Mouse (Mus musculus) forebrain, embryonic 15.5 days (tissue): ENCODE results near the gene Rbm4b. TPM values are rescaled to one million over a fixed set of nuclear protein-coding genes. Genes with fewer than 3 reads are reported as not detected.
"Not testable (repeated sequence)": the region's sequence is repeated elsewhere in the genome, so short reads cannot be mapped to it uniquely, and the experiment has no call there.

Experiments used
- ATAC-seq: fragments of 200-750 bp; cut with Nextera tagmentation; replicated peaks from 2 replicates; pipeline ENCODE4 v1.8.0; 2017; ENCODE audit warnings: mild to moderate bottlenecking, moderate TSS enrichment, moderate library complexity
- H3K27ac ChIP-seq: fragments of 300-500 bp; sonication (generic); replicated peaks from 2 replicates; pipeline ENCODE4 v1.5.1; 2015; ENCODE audit warnings: mild to moderate bottlenecking, inconsistent platforms
- H3K27me3 ChIP-seq: fragments of 300-500 bp; sonication (generic); 2 replicates; pipeline ENCODE4 v1.6.1; 2015; ENCODE audit warnings: inconsistent platforms
- H3K36me3 ChIP-seq: fragments of 300-500 bp; sonication (generic); 2 replicates; pipeline ENCODE4 v1.6.1; 2015; ENCODE audit warnings: mild to moderate bottlenecking, inconsistent platforms
- H3K4me1 ChIP-seq: fragments of 300-500 bp; sonication (generic); 2 replicates; pipeline ENCODE4 v1.6.1; 2015; ENCODE audit warnings: inconsistent platforms
- H3K4me2 ChIP-seq: fragments of 300-500 bp; sonication (generic); replicated peaks from 2 replicates; pipeline ENCODE4 v1.6.1; 2015; ENCODE audit warnings: mild to moderate bottlenecking, inconsistent platforms
- H3K4me3 ChIP-seq: fragments of 300-500 bp; sonication (generic); 2 replicates; pipeline ENCODE4 v1.5.1; 2015; ENCODE audit warnings: mild to moderate bottlenecking, inconsistent platforms
- H3K9ac ChIP-seq: fragments of 300-500 bp; sonication (generic); replicated peaks from 2 replicates; pipeline ENCODE4 v1.6.1; 2015; ENCODE audit warnings: mild to moderate bottlenecking, inconsistent platforms
- H3K9me3 ChIP-seq: fragments of 300-500 bp; sonication (generic); 2 replicates; pipeline ENCODE4 v1.6.1; 2016; ENCODE audit warnings: inconsistent platforms
- WGBS: fragments of 180-500 bp; shearing (Covaris S2); methylation state at CpG from one replicate; pipeline ENCODE4 v1.1.7; 2015; ENCODE audit warnings: mixed read lengths; 5-methylcytosine and 5-hydroxymethylcytosine counted together
- polyA plus RNA-seq: library from polyadenylated mRNA; unstranded; fragments of >200 nt; fragmentation: Nextera tagmentation; extraction: Ambion mirVana; gene quantifications from 2 replicates; pipeline ENCODE4 v1.2.1, GENCODE M21; 2015

Rbm4b gene
- polyA plus RNA-seq, 1 experiment from 2014 or later: 193 TPM

DNA sequence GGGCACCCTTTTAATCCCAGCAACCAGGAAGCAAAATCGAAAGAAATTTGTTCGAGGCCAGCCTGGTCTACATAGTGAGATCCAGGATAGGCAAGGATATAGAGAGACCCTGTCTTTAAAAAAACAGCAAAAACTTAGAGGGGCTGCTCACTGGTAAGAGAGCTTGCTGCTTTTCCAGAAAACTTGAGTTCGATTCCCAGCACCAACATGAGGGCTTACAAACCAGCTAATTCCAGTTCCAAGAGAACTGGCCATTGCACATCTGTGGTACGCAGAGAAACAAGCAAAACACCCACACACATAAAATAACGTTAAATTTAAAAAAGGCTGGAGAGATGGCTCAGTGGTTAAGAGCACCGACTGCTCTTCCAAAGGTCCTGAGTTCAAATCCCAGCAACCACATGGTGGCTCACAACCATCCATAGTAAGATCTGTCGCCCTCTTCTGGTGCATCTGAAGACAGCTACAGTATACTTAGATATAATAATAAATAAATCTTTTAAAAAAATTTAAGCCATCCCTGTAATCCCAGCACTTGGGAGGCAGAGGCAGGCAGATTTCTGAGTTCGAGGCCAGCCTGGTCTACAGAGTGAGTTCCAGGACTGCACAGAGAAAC lies 56.1 kb downstream of the Rbm4b start:
- peak overlapping the region; percentile 96 for H3K27ac ChIP-seq
- H3K4me1 ChIP-seq: peaks cover 32% of the 10 kb centered on the region
- not testable (repeated sequence) for H3K9me3 ChIP-seq, ATAC-seq, H3K27me3 ChIP-seq, H3K36me3 ChIP-seq
- peak overlapping the region; percentile 87 for H3K4me2 ChIP-seq
- 82% methylated on average over 8 of the region's 8 CpGs for WGBS
- H3K9ac ChIP-seq: peak overlapping the region; percentile 90
- H3K4me3 ChIP-seq: peak overlapping the region; percentile 97

DNA sequence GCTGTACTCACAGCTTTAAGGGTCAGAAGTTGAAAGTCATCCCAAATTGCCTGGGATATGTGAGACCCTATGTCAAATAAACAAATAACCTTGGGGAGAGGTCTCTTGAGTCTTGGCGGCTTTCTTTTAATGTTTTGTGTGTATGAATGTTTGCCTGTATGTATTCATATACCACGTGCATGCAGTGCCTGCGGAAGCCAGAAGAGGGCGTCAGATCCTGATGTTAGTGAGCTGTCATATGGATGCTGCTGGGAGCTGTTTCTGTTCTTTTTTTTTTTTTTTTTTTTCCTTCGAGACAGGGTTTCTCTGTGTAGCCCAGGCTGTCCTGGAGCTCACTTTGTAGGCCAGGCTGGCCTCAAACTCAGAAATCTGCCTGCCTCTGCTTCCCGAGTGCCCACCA lies 56.7 kb downstream of the Rbm4b start:
- 83% methylated on average over 6 of the region's 6 CpGs for WGBS
- H3K4me3 ChIP-seq: no peak overlapping the region

More for the DNA sequence above, 56.7 kb downstream of the Rbm4b start:
- H3K4me2 ChIP-seq: no peak overlapping the region
- H3K9me3 ChIP-seq: no peaks in the 10 kb centered on the region
- no peak overlapping the region for H3K9ac ChIP-seq
- no peaks in the 10 kb centered on the region for H3K36me3 ChIP-seq
- no peak overlapping the region for H3K27ac ChIP-seq
- H3K27me3 ChIP-seq: no peaks in the 10 kb centered on the region
- H3K4me1 ChIP-seq: peaks cover 28% of the 10 kb centered on the region
- no peak for ATAC-seq

Other genes with a start within 250 kb of the Rbm4b start
- 26.8 and 28.4 TPM in 2 replicates for gene Pcx, start 246.0 kb upstream of the Rbm4b start, polyA plus RNA-seq
- 10.9 and 11.7 TPM in 2 replicates for gene Lrfn4, start 140.8 kb upstream of the Rbm4b start, polyA plus RNA-seq
- 53.8 and 56.5 TPM in 2 replicates for gene Rce1, start 130.9 kb upstream of the Rbm4b start, polyA plus RNA-seq
- 6.6 and 8.8 TPM in 2 replicates for gene Gm960, start 57.8 kb upstream of the Rbm4b start, polyA plus RNA-seq
- gene Sptbn2, start 45.3 kb upstream of the Rbm4b start, polyA plus RNA-seq: 30.2 and 31.9 TPM in 2 replicates
- 93.0 and 114 TPM in 2 replicates for gene Rbm4, start 37.4 kb downstream of the Rbm4b start, polyA plus RNA-seq
- 31.3 and 43.7 TPM in 2 replicates for gene Gm21992, start 55.1 kb downstream of the Rbm4b start, polyA plus RNA-seq
- 81.4 and 84.6 TPM in 2 replicates for gene Rbm14, start 55.1 kb downstream of the Rbm4b start, polyA plus RNA-seq
- 36.9 and 39.6 TPM in 2 replicates for gene Ccs, start 82.8 kb downstream of the Rbm4b start, polyA plus RNA-seq
- 0.41 and 0.74 TPM in 2 replicates for gene Ccdc87, start 82.9 kb downstream of the Rbm4b start, polyA plus RNA-seq
- gene Ctsf, start 98.6 kb downstream of the Rbm4b start, polyA plus RNA-seq: 56.8 and 61.7 TPM in 2 replicates
- gene Actn3, start 121.4 kb downstream of the Rbm4b start, polyA plus RNA-seq: 0.73 and 0.84 TPM in 2 replicates
- 21.3 and 22.7 TPM in 2 replicates for gene Zdhhc24, start 122.2 kb downstream of the Rbm4b start, polyA plus RNA-seq
- gene Bbs1, start 150.1 kb downstream of the Rbm4b start, polyA plus RNA-seq: 9.7 and 10.6 TPM in 2 replicates
- 101 and 103 TPM in 2 replicates for gene Dpp3, start 171.8 kb downstream of the Rbm4b start, polyA plus RNA-seq
- 11.1 and 11.6 TPM in 2 replicates for gene Peli3, start 186.6 kb downstream of the Rbm4b start, polyA plus RNA-seq
- gene Mrpl11, start 205.7 kb downstream of the Rbm4b start, polyA plus RNA-seq: 118 and 119 TPM in 2 replicates
- 0.14 and 0.23 TPM in 2 replicates for gene Npas4, start 233.8 kb downstream of the Rbm4b start, polyA plus RNA-seq